Mouse (Mus musculus): ENCODE data around the gene Exosc5. TPM values are rescaled to one million over a fixed set of nuclear protein-coding genes. Genes with fewer than 3 reads are reported as not detected.

Exosc5 gene
- total RNA-seq, 4 experiments from 2014 or later = 23.1 to 32.2 (median 27.5) TPM

GRCm38 (mm10) chr7:25636373-25636772, 22.6 kb upstream of the Exosc5 start:
- no peak for DNase-seq (ENCODE audit: low spot score in 2 of 2)

- DNase-seq (ENCODE audit: low spot score in 2 of 2) = no peak
These were observed 21.9 kb upstream of the Exosc5 start for GRCm38 (mm10) chr7:25637099-25637498.

GRCm38 (mm10) chr7:25639754-25640153, 19.2 kb upstream of the Exosc5 start:
- peak in 1 of 2 experiments; percentile 45 for DNase-seq (ENCODE audit: low spot score in 2 of 2)

GRCm38 (mm10) chr7:25644136-25644535, 14.8 kb upstream of the Exosc5 start:
- no peak for DNase-seq (ENCODE audit: low spot score in 2 of 2)

- no peak for DNase-seq (ENCODE audit: low spot score in 2 of 2)
These were observed 14.3 kb upstream of the Exosc5 start for GRCm38 (mm10) chr7:25644631-25645030.

GRCm38 (mm10) chr7:25645074-25645473, 13.9 kb upstream of the Exosc5 start:
- DNase-seq (ENCODE audit: low spot score in 2 of 2) = no peak

GRCm38 (mm10) chr7:25647574-25648123, 11.3 kb upstream of the Exosc5 start:
- no peak for DNase-seq (ENCODE audit: low spot score in 2 of 2)

GRCm38 (mm10) chr7:25649839-25650238, 9.1 kb upstream of the Exosc5 start:
- no peak for DNase-seq (ENCODE audit: low spot score in 2 of 2)

GRCm38 (mm10) chr7:25651281-25651680, 7.7 kb upstream of the Exosc5 start:
- DNase-seq (ENCODE audit: low spot score in 2 of 2) = no peak

- DNase-seq (ENCODE audit: low spot score in 2 of 2) = no peak
These were observed 6.7 kb upstream of the Exosc5 start for GRCm38 (mm10) chr7:25652244-25652759.

- DNase-seq (ENCODE audit: low spot score in 2 of 2) = no peak
These were observed 3.1 kb upstream of the Exosc5 start for GRCm38 (mm10) chr7:25655601-25656428.

- DNase-seq (ENCODE audit: low spot score in 2 of 2) = no peak
These were observed 1.2 kb upstream of the Exosc5 start for GRCm38 (mm10) chr7:25657785-25658184.

GRCm38 (mm10) chr7:25666381-25666780, 7.4 kb downstream of the Exosc5 start:
- DNase-seq (ENCODE audit: low spot score in 2 of 2) = no peak

- DNase-seq (ENCODE audit: low spot score in 2 of 2) = no peak
These were observed 10.2 kb downstream of the Exosc5 start for GRCm38 (mm10) chr7:25669158-25669557.

GRCm38 (mm10) chr7:25669631-25670030, 10.7 kb downstream of the Exosc5 start:
- DNase-seq (ENCODE audit: low spot score in 2 of 2) = no peak

- no peak for DNase-seq (ENCODE audit: low spot score in 2 of 2)
These were observed 11.1 kb downstream of the Exosc5 start for GRCm38 (mm10) chr7:25670096-25670495.

GRCm38 (mm10) chr7:25671686-25672085, 12.7 kb downstream of the Exosc5 start:
- DNase-seq (ENCODE audit: low spot score in 2 of 2) = no peak

GRCm38 (mm10) chr7:25672442-25672841, 13.5 kb downstream of the Exosc5 start:
- DNase-seq (ENCODE audit: low spot score in 2 of 2) = no peak

GRCm38 (mm10) chr7:25674297-25674696, 15.3 kb downstream of the Exosc5 start:
- no peak for DNase-seq (ENCODE audit: low spot score in 2 of 2)

GRCm38 (mm10) chr7:25674719-25675300, 15.8 kb downstream of the Exosc5 start, which contains the start of gene Tmem91:
Gene Tmem91, minus strand, starts transcription at chr7:25675166.
- no peak for DNase-seq (ENCODE audit: low spot score in 2 of 2)

- DNase-seq (ENCODE audit: low spot score in 2 of 2) = no peak
These were observed 16.4 kb downstream of the Exosc5 start for GRCm38 (mm10) chr7:25675405-25675804.

GRCm38 (mm10) chr7:25676085-25676781, 17.3 kb downstream of the Exosc5 start:
- DNase-seq (ENCODE audit: low spot score in 2 of 2) = peak; percentile 87 to 96
